Mouse (Mus musculus): Measurements from ENCODE around the gene Zc3h12d.

DNA sequence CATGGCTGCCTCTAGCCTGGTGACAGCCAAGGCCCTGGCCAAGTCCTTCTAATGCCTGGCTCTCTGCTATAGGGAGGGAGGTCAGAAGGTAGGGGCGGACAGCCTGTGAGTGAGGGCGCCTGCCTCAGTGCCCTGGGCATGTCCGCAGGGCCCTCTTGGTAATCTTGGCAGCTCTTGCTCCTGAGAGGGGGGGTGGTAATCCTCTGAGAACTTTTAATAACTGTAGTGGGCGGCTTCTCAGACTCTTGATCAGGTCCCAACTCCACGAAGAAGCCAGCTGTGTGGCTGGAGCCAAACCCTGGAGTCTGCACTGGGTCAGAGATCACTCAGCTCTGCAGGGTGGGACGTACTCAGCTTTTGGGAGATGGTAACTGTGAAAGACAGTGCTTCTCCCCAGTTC is 31.9 kb downstream of the Zc3h12d start:
- TF ChIP-seq POLR2A (IDR thresholded peaks at IDR 0.05; ENCODE audit: insufficient read length, low read depth) (no peak), E2F4 (IDR thresholded peaks at IDR 0.05; ENCODE audit: insufficient read depth) (no peak)
